Mouse (Mus musculus): ENCODE data around the gene Ppp1r1b.

- TF ChIP-seq CTCF (IDR thresholded peaks at IDR 0.05; ENCODE audit: low read depth) (no peak), EP300 (optimal IDR thresholded peaks at IDR 0.05) (no peak)
Observed at GRCm38 (mm10) chr11:98367171-98367862, 19.1 kb downstream of the Ppp1r1b start.
